Mouse (Mus musculus) kidney, postnatal 14 days (tissue): ENCODE measurements around the gene Sema4d.

Experiments used
- DNase-seq: peaks from one replicate; pipeline ENCODE4 v3.0.0; 2022; ENCODE audit warnings: mixed read lengths

The Sema4d gene

DNA sequence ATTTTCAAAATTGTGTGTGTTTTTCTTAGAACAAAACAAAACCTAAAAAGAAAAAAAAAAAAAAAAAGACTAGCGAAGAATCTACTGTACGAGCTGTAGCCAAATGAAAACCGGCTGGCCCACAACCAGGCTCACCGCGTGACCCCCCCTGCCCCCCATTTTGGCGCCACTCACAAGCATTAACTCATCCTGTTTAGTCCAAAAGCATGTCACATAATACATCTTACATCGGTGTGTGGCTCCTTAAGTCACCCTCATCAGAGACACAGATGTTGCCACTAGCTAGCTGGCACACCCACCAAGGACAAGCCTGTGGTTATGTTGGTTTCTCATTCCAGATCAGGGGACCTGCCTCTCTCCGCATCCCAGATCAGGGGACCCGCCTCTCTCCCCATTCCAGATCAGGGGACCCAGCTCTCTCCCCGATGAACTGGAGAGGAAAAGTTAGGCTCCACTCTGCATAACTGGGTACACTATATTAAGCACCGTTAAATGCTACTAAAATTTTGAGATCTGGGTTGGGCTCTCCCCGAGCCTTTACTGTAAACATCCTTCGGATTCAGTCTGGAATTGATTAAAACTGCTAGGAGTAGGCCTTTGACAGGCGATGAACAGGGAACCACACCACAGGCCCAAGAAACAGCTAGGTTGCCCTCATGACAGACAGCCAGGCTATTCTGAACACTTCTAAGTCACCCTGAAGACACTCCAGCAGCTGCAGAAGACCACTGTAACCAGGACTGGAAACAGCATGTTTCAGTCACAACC lies 43.8 kb downstream of the Sema4d start:
- DNase-seq: no peak

DNA sequence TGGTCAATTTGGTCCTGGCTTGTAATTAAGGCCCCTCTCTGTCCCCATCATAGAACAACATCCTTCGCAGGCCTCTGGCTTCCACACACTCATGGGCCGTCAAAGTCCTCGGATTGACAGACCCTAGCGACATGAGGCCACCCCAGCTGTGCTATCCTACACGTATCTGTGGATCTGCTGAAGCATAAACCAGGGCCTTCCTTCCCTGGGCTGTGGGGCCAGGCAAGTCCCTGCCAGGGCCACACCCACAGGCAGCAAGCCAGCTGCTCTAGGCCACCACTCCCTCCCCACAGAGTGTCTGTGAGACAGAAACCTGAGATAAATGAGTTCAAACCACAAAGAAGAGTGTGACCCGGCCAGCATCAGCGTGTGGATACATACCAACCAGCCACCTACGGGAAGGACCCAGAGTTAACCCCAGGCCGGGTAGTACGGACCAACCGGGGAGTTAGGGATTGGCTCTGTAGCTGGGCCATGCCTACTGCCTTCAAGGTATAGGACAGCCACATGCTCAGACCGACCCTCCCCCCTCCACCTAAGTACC lies 45.5 kb downstream of the Sema4d start:
- DNase-seq: peak; percentile 67

- no peak for DNase-seq
Measured at GRCm38 (mm10) chr13:51747069-51747468, 46.5 kb downstream of the Sema4d start.

DNA sequence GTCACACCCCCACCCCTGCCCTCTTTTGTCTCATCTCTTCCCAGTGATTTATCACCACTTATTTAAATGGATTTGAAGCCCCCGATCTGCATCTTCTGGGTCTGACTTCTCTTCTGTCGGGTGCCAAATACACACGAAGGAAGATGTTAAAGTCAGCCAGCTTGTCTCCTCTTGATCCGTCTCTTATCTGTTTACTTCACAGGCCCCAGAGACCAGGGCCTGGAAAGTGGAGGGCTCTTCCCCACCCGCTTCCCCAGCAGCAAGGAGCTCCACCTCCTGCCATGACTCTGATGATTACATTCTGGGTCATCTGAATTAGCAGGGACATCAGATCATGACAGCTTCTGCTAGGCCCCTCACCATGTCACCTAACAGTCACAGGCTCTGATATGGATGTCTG lies 47.7 kb downstream of the Sema4d start:
- no peak for DNase-seq

DNA sequence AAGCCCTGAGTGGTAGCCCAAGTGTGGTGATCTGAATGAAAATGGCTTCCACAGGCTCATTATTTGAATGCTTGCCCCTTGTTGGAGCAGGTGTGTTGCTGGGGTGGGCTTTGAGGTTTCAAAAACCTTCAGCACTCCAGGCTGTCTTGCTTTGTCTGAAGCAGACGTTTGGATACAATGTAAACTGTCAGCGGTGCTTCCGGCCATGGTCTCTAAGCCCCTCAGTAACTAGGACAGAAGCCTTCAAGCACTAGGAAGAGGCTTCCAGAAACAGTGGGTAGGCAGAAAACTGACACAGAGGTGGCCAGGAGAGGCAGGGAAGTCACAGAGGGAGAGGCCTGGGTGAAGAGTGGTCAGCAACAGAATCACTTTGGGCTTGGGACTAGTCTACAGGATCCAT lies 49.7 kb downstream of the Sema4d start:
- DNase-seq: no peak

GRCm38 (mm10) chr13:51742551-51743052 lies 50.9 kb downstream of the Sema4d start:
- no peak for DNase-seq

- no peak for DNase-seq
Measured at GRCm38 (mm10) chr13:51740776-51741175, 52.8 kb downstream of the Sema4d start.

DNA sequence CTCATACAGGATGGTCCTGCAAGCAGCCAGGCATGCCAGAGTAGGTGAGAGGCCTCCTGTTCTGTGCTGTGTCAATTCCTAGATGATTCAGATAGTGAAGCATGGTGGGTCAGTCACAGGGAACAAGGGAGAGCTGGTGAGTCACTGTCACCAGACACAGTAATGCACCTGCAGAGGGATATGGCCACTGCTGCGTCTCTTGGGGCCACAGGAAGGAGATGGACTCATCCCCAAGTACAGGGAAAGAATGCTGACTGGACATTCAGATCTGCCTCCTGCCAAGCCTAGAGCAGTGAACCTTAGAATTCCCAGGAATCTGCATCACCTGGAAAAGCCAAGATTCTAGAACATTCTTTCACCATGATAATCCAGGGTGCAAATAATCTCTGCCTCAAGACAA lies 53.8 kb downstream of the Sema4d start:
- DNase-seq: peak; percentile 49

- DNase-seq: no peak
Measured at GRCm38 (mm10) chr13:51738531-51739117, 54.9 kb downstream of the Sema4d start.

- no peak for DNase-seq
Measured at GRCm38 (mm10) chr13:51737949-51738513, 55.5 kb downstream of the Sema4d start.

DNA sequence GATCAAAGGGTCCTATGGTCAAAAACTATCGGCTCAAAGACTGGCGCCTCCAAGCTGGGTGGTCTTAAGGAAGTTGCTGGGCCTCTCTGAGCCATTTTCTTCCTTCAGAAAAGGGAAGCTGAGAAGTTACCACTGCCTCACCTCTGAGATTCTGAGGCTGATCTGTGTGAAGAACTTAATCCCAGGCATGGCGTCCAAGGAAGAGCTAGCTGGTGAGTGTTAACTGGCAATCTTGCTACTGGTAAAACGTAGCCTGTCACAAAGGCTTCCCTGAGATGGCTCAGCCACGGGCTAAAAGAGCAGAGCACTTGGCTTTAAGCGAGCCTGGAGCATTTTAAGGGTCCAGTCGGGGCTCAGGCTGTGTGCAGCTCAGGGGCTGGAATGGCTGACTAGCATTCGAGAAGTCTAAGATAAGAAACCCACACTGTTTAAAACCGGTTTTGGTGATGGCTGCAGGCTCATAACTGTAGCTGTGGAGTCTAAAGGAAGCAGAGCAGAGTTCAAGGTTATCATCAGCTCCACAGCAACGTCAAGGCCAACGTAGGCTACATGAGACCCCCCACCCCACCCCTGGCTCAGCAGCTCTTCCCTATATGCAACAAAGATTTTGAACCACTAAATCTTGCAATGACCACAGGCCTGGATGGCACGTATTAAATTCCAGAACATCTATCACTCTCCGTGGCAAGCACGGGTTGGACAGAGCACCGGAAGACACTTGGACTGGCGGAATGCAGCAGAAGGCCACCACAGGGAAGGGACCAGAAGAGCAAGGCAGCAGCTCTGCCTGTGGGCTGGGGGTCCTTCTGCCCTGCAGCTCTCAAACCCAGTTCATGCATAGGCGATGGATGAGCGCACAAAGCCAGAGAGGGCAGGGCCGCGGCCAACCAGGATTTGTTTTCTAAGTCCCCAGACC lies 56.3 kb downstream of the Sema4d start:
- DNase-seq: no peak

- DNase-seq: peak; percentile 27
Measured at GRCm38 (mm10) chr13:51736007-51736911, 57.3 kb downstream of the Sema4d start.

- no peak for DNase-seq
Measured at GRCm38 (mm10) chr13:51734556-51734955, 59.0 kb downstream of the Sema4d start.

DNA sequence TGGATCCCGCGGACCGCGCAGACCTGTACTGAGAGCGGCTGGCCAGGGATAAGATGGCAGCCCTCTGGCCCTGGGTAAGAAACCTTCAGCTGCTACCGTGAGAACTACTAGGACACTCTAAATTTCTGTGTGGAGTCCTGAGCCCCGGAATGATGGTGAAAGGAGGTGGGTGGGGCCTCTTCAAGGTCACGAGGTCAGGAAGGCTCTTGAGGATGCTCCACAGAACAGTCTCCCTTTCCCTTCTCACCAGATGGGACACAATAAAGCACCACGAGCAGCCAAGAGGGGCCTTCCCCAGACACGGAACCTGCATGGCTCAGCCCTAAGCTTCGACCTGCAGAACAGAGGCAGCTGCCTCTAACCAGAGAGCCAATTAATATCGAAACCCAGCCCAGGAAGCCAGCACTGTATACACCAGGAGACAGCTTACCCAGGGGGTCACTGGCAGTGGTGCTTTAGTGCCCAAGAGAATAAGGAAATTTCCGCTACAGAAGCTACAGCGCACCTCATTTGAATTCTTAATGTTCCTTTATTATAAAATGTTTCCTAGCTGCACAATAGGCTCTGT lies 61.4 kb downstream of the Sema4d start:
- DNase-seq: no peak

GRCm38 (mm10) chr13:51731474-51731873 lies 62.1 kb downstream of the Sema4d start:
- no peak for DNase-seq

DNA sequence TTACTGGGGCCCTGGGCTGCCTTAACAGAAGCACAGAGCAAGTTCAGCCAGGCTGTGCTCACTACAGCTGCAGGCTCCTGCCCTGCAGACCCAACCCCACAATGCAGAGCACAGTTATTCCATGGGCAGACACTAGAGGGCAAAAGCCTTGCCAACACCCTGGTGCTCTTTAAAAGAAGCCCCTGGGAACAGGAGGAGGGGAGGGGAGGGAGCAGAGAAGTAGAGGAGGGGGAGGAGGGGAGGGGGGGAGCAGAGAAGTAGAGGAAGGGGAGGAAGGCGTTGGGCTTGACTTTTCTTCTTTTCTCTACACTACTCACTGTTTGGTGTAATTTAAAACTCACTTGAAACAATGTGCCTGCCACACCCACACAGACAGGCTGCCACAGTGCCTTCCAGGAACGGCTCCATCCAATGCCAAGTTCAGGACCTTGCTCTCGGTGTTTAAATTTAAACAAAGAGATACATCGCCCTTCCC lies 63.6 kb downstream of the Sema4d start:
- no peak for DNase-seq

GRCm38 (mm10) chr13:51727364-51727763 lies 66.2 kb downstream of the Sema4d start:
- DNase-seq: peak; percentile 44

- DNase-seq: no peak
Measured at GRCm38 (mm10) chr13:51725926-51726574, 67.5 kb downstream of the Sema4d start.

- no peak for DNase-seq
Measured at GRCm38 (mm10) chr13:51725446-51725845, 68.1 kb downstream of the Sema4d start.

DNA sequence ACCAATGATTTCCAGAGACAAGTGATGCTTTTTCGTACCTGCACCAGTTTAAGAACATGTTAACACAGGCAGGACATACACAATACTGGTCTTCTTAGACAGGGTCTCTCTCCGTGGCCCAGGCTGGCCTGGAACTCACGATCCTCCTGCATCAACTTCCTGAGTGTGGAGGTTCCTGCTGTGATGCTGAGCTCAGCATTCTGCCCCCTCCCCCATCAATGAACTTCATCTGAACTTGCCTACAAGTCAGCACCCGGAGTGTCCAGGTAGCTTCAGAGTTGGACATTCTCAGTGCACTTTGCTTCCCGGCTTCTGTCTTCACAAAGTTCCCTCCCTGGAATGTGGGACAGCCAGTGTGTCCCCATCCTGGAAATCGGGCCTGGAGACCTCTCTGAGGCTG lies 69.0 kb downstream of the Sema4d start:
- no peak for DNase-seq

- no peak for DNase-seq
Measured at GRCm38 (mm10) chr13:51723114-51723513, 70.4 kb downstream of the Sema4d start.
